Mouse (Mus musculus) ES-Bruce4 (cell line): Measurements from ENCODE around the gene Uroc1. TPM values are rescaled to one million over a fixed set of nuclear protein-coding genes. Genes with fewer than 3 reads are reported as not detected.
A peak's percentile ranks its signal among the peaks of the same experiment; 100 is the strongest.

Experiments used
- H3K27ac ChIP-seq: 2 replicates; pipeline ENCODE4 v1.5.1; 2012; ENCODE audit warnings: low read length, inconsistent platforms; ENCODE audit not compliant: insufficient read depth
- H3K27me3 ChIP-seq: 2 replicates; pipeline ENCODE4 v1.6.1; 2012; ENCODE audit warnings: mild to moderate bottlenecking, low read length, inconsistent platforms; ENCODE audit not compliant: control insufficient read depth, poor library complexity, insufficient read depth, severe bottlenecking
- H3K36me3 ChIP-seq: 2 replicates; pipeline ENCODE4 v1.6.1; 2012; ENCODE audit warnings: inconsistent platforms, mild to moderate bottlenecking, low read length, moderate library complexity; ENCODE audit not compliant: control insufficient read depth, poor library complexity, insufficient read depth, severe bottlenecking
- H3K4me1 ChIP-seq: one replicate; pipeline ENCODE4 v1.8.1; 2011; ENCODE audit warnings: low read length; ENCODE audit not compliant: control insufficient read depth, insufficient read depth
- H3K4me3 ChIP-seq: 2 replicates; pipeline ENCODE4 v1.5.1; 2011; ENCODE audit warnings: low read depth, mild to moderate bottlenecking, low read length
- H3K9ac ChIP-seq: 2 replicates; pipeline ENCODE4 v1.6.1; 2012; ENCODE audit warnings: low read depth, mild to moderate bottlenecking, inconsistent platforms; ENCODE audit not compliant: poor library complexity, severe bottlenecking
- H3K9me3 ChIP-seq: replicated peaks from 2 replicates; pipeline ENCODE4 v1.6.1; 2012; ENCODE audit warnings: mild to moderate bottlenecking, low read length, inconsistent platforms; ENCODE audit not compliant: control insufficient read depth, poor library complexity, insufficient read depth, severe bottlenecking
- CTCF ChIP-seq: IDR thresholded peaks from one replicate; pipeline ENCODE4 v1.8.1; 2011; ENCODE audit warnings: low read depth, low read length
- EP300 ChIP-seq: IDR thresholded peaks from 2 replicates; pipeline ENCODE4 v1.6.1; 2011; ENCODE audit warnings: low read depth, low read length; ENCODE audit not compliant: insufficient read depth
- POLR2A ChIP-seq: IDR thresholded peaks from one replicate; pipeline ENCODE4 v1.8.1; 2011; ENCODE audit warnings: low read length; ENCODE audit not compliant: insufficient read depth
- polyA plus RNA-seq: library from polyadenylated mRNA; stranded (reverse); fragments of >200 nt; gene quantifications from 2 replicates; pipeline ENCODE4 v1.2.4, GENCODE M21; 2011; ENCODE audit warnings: low read depth; ENCODE audit not compliant: missing spikeins, insufficient read depth, insufficient read length

The Uroc1 gene
- polyA plus RNA-seq, 1 experiment: not detected

GRCm38 (mm10) chr6:90360024-90360781, 27.1 kb downstream of the Uroc1 start:
- H3K9me3 ChIP-seq: no peaks in the 10 kb centered on the region
- no peaks in the 10 kb centered on the region for H3K36me3 ChIP-seq
- TF ChIP-seq POLR2A (no peak), EP300 (no peak), CTCF (no peak)
- no peak overlapping the region for H3K4me3 ChIP-seq
- H3K9ac ChIP-seq: no peak overlapping the region
- no peak overlapping the region for H3K27ac ChIP-seq
- no peaks in the 10 kb centered on the region for H3K27me3 ChIP-seq
- H3K4me1 ChIP-seq: peaks cover 2% of the 10 kb centered on the region

- Histone ChIP-seq H3K4me1 (peaks cover 2% of the 10 kb centered on the region), H3K4me3 (no peak overlapping the region), H3K27me3 (no peaks in the 10 kb centered on the region), H3K27ac (no peak overlapping the region), H3K9ac (no peak overlapping the region), H3K36me3 (no peaks in the 10 kb centered on the region), H3K9me3 (no peaks in the 10 kb centered on the region)
- TF ChIP-seq CTCF (no peak), POLR2A (no peak), EP300 (no peak)
Observed at GRCm38 (mm10) chr6:90360922-90361614, 28.0 kb downstream of the Uroc1 start.

- Histone ChIP-seq H3K9ac (no peak overlapping the region), H3K27ac (no peak overlapping the region), H3K27me3 (no peaks in the 10 kb centered on the region), H3K36me3 (no peaks in the 10 kb centered on the region), H3K4me1 (peaks cover 2% of the 10 kb centered on the region), H3K4me3 (no peak overlapping the region), H3K9me3 (no peaks in the 10 kb centered on the region)
- no peak for TF ChIP-seq POLR2A
- TF ChIP-seq CTCF: no peak
- TF ChIP-seq EP300: no peak
Observed at GRCm38 (mm10) chr6:90363301-90363700, 30.2 kb downstream of the Uroc1 start.

DNA sequence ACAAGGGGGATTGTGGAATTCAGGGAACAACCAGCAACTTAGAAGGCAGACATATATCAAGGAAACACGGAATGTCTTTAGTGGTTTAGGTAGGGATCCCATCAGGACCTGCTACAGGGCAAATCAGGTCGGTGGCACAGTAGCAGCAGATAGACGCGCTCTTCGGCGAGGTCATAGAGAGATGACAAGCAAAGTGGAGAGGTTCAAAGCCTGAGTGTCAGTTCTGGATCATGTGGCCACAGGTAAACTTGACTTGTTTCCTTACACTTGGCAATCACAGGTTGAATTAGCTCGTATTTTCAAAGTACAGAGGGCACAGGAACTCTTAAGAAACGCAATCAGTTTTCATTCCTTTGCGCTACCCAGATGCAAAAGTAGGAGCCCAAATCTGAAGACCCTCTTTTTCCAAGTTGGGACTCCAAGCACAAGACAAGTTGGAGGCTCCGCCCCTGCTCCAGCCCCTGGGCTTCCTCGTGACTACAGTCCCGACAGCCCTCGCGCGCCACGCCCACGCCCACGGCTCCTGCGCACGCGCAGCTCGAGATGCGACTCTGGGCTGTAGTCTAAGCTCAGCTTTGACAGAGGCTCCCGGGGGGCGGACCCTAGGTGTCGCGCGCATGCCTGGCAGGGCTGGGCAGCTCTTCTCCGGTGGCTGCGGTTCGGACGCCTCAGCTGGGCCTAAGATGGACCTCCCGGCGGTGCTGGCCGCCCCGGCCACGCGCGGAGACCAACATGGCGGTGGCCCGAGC, 36.1 kb downstream of the Uroc1 start, which contains the start of gene Zxdc:
Gene Zxdc (plus strand): TSS at position 517 of the 749 bp plus-strand sequence.
- Histone ChIP-seq H3K36me3 (peaks cover 11% of the 10 kb centered on the region), H3K4me1 (no peaks in the 10 kb centered on the region), H3K27me3 (no peaks in the 10 kb centered on the region), H3K27ac (no peak within 1 kb of the TSS), H3K9me3 (no peaks in the 10 kb centered on the region), H3K4me3 (peak within 1 kb of the TSS; percentile 78), H3K9ac (peak within 1 kb of the TSS; percentile 64)
- TF ChIP-seq EP300 (0 out of 2 replicates have a peak, but pooled peaks have one; percentile 42), POLR2A (peak; percentile 29), CTCF (no peak)

DNA sequence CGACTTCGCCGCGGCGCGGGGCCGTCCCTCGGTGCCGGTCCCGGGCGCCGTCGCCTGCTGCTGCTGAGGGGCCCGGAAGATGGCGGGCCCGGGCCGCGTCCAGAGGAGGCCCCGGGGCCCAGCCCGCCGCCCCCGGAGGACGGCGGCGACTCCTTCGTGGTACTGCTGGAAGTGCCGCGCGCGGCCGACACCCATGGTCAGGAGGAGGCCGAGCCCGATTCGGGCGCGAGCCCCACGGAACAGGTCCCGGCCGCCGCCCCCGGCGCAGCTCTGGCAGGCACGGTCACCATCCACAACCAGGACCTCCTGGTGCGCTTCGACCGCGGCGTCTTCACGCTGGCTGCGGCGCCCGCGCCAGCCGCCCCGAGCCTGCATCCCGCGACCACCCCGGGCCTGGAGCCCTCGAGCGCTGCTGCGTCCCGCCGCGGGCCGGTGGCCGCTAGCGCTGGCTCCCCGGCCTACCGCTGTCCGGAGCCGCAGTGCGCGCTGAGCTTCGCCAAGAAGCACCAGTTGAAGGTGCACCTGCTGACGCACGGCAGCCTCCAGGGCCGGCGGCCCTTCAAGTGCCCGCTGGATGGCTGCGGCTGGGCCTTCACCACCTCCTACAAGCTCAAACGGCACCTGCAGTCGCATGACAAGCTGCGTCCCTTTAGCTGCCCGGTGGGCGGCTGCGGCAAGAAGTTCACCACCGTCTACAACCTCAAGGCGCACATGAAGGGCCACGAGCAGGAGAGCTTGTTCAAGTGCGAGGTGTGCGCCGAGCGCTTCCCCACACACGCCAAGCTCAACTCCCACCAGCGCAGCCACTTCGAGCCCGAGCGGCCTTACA, 36.9 kb downstream of the Uroc1 start:
- no peaks in the 10 kb centered on the region for H3K9me3 ChIP-seq
- peaks cover 11% of the 10 kb centered on the region for H3K36me3 ChIP-seq
- no peaks in the 10 kb centered on the region for H3K27me3 ChIP-seq
- no peaks in the 10 kb centered on the region for H3K4me1 ChIP-seq
- H3K4me3 ChIP-seq: peak overlapping the region; percentile 78
- peak overlapping the region; percentile 64 for H3K9ac ChIP-seq
- TF ChIP-seq POLR2A (no peak), CTCF (no peak), EP300 (no peak)
- no peak overlapping the region for H3K27ac ChIP-seq
